Mouse (Mus musculus) midbrain, postnatal 0 days (tissue): ENCODE measurements around the gene 1810010D01Rik. TPM values are rescaled to one million over a fixed set of nuclear protein-coding genes. Genes with fewer than 3 reads are reported as not detected.

Experiments
- ATAC-seq: fragments of 200-750 bp; cut with Nextera tagmentation; 2 replicates; pipeline ENCODE4 v1.8.0; 2017; ENCODE audit warnings: moderate number of reproducible peaks, mild to moderate bottlenecking, moderate TSS enrichment, moderate library complexity; ENCODE audit not compliant: low FRiP score
- DNase-seq: peaks from one replicate; pipeline ENCODE4 v3.0.0-alpha.2; 2015; ENCODE audit warnings: low spot score
- H3K27ac ChIP-seq: fragments of 300-500 bp; sonication (generic); 2 replicates; pipeline ENCODE4 v1.5.1; 2014; ENCODE audit warnings: low read depth, mild to moderate bottlenecking, low read length, mixed read lengths
- H3K27me3 ChIP-seq: fragments of 300-500 bp; sonication (generic); 2 replicates; pipeline ENCODE4 v1.6.1; 2014; ENCODE audit warnings: low read length, control low read depth, mixed read lengths; ENCODE audit not compliant: insufficient read depth
- H3K36me3 ChIP-seq: fragments of 300-500 bp; sonication (generic); 2 replicates; pipeline ENCODE4 v1.6.1; 2014; ENCODE audit warnings: low read length, control low read depth, mixed read lengths; ENCODE audit not compliant: insufficient read depth
- H3K4me1 ChIP-seq: fragments of 300-500 bp; sonication (generic); 2 replicates; pipeline ENCODE4 v1.6.1; 2014; ENCODE audit warnings: mild to moderate bottlenecking, control low read depth, antibody characterized with exemption, low read length, mixed read lengths; ENCODE audit not compliant: insufficient read depth
- H3K4me2 ChIP-seq: fragments of 300-500 bp; sonication (generic); 2 replicates; pipeline ENCODE4 v1.6.1; 2014; ENCODE audit warnings: low read depth, mild to moderate bottlenecking, low read length, mixed read lengths; ENCODE audit not compliant: poor library complexity, severe bottlenecking
- H3K4me3 ChIP-seq: fragments of 300-500 bp; sonication (generic); 2 replicates; pipeline ENCODE4 v1.5.1; 2014; ENCODE audit warnings: low read depth, mild to moderate bottlenecking, low read length, moderate library complexity
- H3K9ac ChIP-seq: fragments of 300-500 bp; sonication (generic); replicated peaks from 2 replicates; pipeline ENCODE4 v1.6.1; 2014; ENCODE audit warnings: mild to moderate bottlenecking, low read length, moderate library complexity, mixed read lengths; ENCODE audit not compliant: poor library complexity, severe bottlenecking
- H3K9me3 ChIP-seq: fragments of 300-500 bp; sonication (generic); 2 replicates; pipeline ENCODE4 v1.6.1; 2016; ENCODE audit warnings: low read length, control low read depth
- CTCF ChIP-seq: IDR thresholded peaks from 2 replicates; pipeline ENCODE4 v1.5.1; 2016; ENCODE audit warnings: antibody characterized with exemption, mild to moderate bottlenecking
- WGBS: fragments of 180-500 bp; shearing (Covaris S2); extraction: QIAGEN DNeasy Blood & Tissue Kit; methylation state at CpG from one replicate; pipeline ENCODE4 v1.1.7; 2014; 5-methylcytosine and 5-hydroxymethylcytosine counted together
- polyA plus RNA-seq: library from polyadenylated mRNA; unstranded; fragments of >200 nt; fragmentation: Nextera tagmentation; extraction: Ambion mirVana; gene quantifications from 2 replicates; pipeline ENCODE4 v1.2.1, GENCODE M21; 2015
- total RNA-seq: library from RNA; depleted of rRNA; stranded (reverse); fragments of >200 nt; gene quantifications from 2 replicates; pipeline ENCODE4 v1.2.3, GENCODE M21; 2014

1810010D01Rik gene
- total and polyA plus RNA-seq, 2 experiments from 2014 or later: not detected

DNA sequence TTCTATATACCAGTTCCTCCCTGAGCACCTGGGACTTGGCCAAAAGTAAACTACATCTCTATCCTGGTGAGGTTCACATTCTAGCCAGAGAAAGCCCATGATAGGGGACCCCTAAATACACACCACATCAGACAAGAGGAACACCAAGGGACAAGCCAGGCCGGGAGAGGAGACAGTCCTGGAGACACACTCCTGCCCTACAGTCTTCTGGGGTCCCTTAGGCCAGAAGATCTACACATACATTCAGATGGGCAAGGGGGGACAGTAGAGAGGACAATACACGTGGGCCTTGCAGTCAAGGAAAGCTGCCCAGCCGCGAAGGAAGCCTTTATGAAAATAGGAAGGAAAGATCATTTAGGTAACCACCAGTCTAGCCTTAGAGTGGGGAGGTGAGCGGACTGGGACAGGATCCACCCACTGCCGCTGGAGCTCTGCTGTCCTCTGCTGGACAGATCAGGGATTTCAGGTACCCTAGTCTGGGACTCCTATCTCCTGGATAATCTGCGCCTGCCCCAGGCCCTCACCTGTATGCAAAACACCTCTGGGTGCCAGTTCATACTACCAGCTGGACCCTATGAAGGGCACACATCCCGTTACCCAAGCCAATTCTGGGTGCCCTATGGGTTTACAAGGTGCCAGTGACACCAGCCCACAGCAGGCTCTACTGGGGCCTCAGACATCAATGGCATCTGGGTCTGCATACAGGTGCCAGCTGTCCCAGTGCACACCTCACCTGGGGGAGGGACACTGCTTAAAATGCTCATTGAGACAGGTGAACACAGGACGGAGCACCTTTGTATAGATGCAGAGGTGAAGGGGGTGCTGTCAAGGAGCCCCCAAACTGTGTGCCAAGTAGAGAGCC is 35.2 kb upstream of the 1810010D01Rik start:
- no peak overlapping the region for H3K4me2 ChIP-seq
- TF ChIP-seq CTCF: peak; percentile 96
- no peak overlapping the region for H3K4me3 ChIP-seq
- DNase-seq (peak; percentile 71), ATAC-seq (0 out of 2 replicates have a peak, but pooled peaks have one; percentile 41)
- H3K9ac ChIP-seq: no peak overlapping the region
- WGBS: 10% methylated on average over 9 of the region's 9 CpGs
- H3K36me3 ChIP-seq: no peaks in the 10 kb centered on the region
- no peaks in the 10 kb centered on the region for H3K9me3 ChIP-seq
- no peaks in the 10 kb centered on the region for H3K4me1 ChIP-seq
- H3K27me3 ChIP-seq: no peaks in the 10 kb centered on the region
- H3K27ac ChIP-seq: no peak overlapping the region

DNA sequence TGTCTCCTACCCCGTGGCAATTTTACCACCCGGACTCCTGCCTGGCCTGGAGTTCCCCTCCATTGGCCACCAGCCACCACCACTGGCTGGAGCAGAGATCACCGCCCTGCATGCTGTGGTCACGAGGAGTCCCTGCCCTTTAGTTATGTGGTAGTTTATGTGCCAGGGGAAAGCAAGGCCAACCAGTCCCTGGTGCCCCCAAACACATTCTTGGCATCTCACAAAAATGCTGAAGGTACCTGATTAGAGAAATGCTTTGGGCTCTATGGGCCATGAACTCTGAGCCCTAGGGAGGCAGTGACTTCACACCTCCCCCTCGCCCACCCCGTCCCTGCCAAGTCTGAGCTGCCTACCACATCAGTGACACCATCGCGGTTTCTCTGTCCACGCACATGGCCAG is 34.1 kb upstream of the 1810010D01Rik start:
- Histone ChIP-seq H3K4me1 (no peaks in the 10 kb centered on the region), H3K36me3 (no peaks in the 10 kb centered on the region), H3K9me3 (no peaks in the 10 kb centered on the region), H3K4me3 (no peak overlapping the region), H3K27ac (no peak overlapping the region), H3K9ac (no peak overlapping the region), H3K4me2 (no peak overlapping the region), H3K27me3 (no peaks in the 10 kb centered on the region)
- TF ChIP-seq CTCF: no peak
- DNase-seq (no peak), ATAC-seq (no peak)
- 82% methylated on average over 9 of the region's 9 CpGs for WGBS

DNA sequence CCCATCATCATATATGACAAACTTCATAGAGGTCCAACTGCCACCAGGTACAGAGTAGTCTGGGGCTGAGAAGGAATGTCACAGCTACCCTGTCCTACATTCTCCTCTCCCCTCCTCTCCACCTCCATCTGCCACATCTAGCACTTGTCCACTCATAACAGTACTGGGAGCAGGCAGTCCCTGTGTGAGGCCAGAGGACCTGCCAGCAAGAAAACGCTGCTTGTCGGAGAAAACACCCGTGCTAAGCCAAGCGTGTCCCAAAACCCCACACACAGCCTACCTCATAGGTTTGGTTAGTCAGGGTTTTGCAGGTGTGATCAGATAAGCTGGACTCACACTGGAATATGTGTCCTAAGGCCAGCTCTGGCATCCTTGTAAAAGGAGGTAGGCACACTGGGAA is 33.0 kb upstream of the 1810010D01Rik start:
- H3K4me3 ChIP-seq: no peak overlapping the region
- WGBS: 75% methylated on average over 4 of the region's 4 CpGs
- no peak for TF ChIP-seq CTCF
- ATAC-seq: no peak
- no peaks in the 10 kb centered on the region for H3K9me3 ChIP-seq
- no peak overlapping the region for H3K27ac ChIP-seq
- no peaks in the 10 kb centered on the region for H3K27me3 ChIP-seq
- no peak overlapping the region for H3K9ac ChIP-seq
- no peaks in the 10 kb centered on the region for H3K4me1 ChIP-seq
- DNase-seq: no peak
- no peak overlapping the region for H3K4me2 ChIP-seq
- H3K36me3 ChIP-seq: no peaks in the 10 kb centered on the region

- DNase-seq (no peak), ATAC-seq (no peak)
- H3K4me2 ChIP-seq: no peak overlapping the region
- no peaks in the 10 kb centered on the region for H3K4me1 ChIP-seq
- H3K4me3 ChIP-seq: no peak overlapping the region
- no peaks in the 10 kb centered on the region for H3K36me3 ChIP-seq
- no peaks in the 10 kb centered on the region for H3K27me3 ChIP-seq
- no peak for TF ChIP-seq CTCF
- no peak overlapping the region for H3K9ac ChIP-seq
- no peak overlapping the region for H3K27ac ChIP-seq
- 80% methylated on average over 8 of the region's 8 CpGs for WGBS
- H3K9me3 ChIP-seq: no peaks in the 10 kb centered on the region
These were observed 32.0 kb upstream of the 1810010D01Rik start for GRCm38 (mm10) chr7:145239736-145240505.

DNA sequence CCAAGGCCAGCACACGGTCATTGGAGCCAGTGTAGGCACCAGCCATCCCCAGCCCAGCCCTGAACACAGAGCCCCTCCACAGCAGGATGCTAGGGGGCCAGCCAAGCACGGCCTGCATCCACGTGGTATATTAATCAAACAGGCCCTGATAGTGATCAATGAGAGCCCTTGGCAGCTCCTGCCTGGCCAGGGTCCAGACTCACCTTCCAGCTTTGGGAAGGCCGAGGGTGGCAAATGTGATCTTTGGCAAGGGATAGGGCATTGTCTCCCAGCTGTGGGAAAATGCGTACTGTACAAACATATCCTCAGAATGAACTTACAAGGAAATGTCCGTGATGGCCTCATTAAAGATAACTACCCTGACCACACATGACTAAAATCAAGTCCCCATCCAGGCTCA is 31.2 kb upstream of the 1810010D01Rik start:
- WGBS: 61% methylated on average over 6 of the region's 6 CpGs
- TF ChIP-seq CTCF: no peak
- Histone ChIP-seq H3K27me3 (no peaks in the 10 kb centered on the region), H3K9me3 (no peaks in the 10 kb centered on the region), H3K36me3 (no peaks in the 10 kb centered on the region), H3K4me1 (no peaks in the 10 kb centered on the region), H3K4me2 (no peak overlapping the region), H3K9ac (no peak overlapping the region), H3K27ac (no peak overlapping the region), H3K4me3 (no peak overlapping the region)
- DNase-seq (no peak), ATAC-seq (no peak)
